Mouse (Mus musculus) spleen, adult 2 months (tissue): ENCODE measurements around the gene Dnaja3.

Experiments
- CTCF ChIP-seq: fragments of 200-500 bp; IDR thresholded peaks from 2 replicates; pipeline ENCODE4 v1.5.1; 2011; ENCODE audit warnings: mild to moderate bottlenecking, inconsistent platforms; ENCODE audit not compliant: insufficient read depth, insufficient read length, insufficient replicate concordance; ENCODE audit errors: extremely low read depth
- POLR2A ChIP-seq: fragments of 200-500 bp; IDR thresholded peaks from 2 replicates; pipeline ENCODE4 v1.6.1; 2011; ENCODE audit warnings: low read depth, low read length, inconsistent platforms

DNA sequence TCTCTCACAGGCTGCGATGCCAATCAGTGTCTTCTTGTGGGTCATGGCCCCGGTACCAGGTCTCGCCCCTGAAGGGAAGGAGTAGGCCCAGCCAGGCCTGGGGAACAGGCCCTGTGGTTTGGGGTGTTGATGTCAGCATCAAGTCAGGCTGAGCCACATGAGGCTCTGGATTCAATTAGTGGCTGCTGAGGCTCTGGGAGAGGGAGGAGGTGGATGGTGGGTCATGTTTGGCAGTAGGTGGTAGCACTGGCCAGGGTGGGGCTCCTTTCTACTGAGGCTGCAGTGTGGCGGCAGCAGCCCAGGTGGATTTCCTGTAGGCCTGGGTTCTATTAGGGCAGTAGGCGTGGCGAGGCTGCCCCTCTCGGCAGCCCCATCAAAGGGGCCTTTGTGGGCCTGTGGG, 11.8 kb downstream of the Dnaja3 start:
- TF ChIP-seq CTCF: no peak
- no peak for TF ChIP-seq POLR2A
